ENCODE assay signal across 8 mouse cellular contexts in the genomic region with DNA sequence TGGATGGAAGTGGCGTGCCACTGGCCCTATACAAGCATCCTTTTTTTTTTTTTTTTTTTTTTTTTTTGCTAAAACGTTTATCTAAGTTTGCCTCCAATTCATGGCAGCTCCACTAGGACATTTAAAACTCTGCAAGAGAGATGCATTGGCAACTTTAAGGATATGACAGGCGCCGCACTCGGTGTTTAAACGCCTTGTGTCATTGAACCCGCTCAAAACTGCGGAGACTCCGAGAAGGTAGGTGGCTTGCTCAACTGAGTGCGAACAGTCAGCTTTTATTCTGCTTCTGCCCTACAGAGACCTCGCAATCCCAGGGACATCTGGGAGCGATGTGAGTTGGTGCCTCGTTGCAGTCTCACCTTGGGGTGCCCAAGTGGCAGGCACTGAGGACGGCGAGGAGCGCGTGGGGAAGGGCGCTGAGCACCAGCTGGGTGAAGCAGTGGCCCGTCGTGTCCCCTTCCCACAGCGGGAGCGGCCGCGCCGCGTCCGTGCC. TPM values are rescaled to one million over a fixed set of nuclear protein-coding genes. Genes with fewer than 3 reads are reported as not detected.
DNase-seq lines count a peak whose midpoint lies in the region; ATAC-seq and TF ChIP-seq lines count a peak whose summit lies in the region.

No protein-coding gene starts in this region.

- no peak for ATAC-seq in neural tube, embryonic 11.5 days (ENCODE audit: insufficient read depth, low FRiP score, low TSS enrichment)
- ATAC-seq in limb, embryonic 12.5 days (ENCODE audit: insufficient number of reproducible peaks, insufficient read depth, low FRiP score, low TSS enrichment, low read depth), result peak; percentile 21
- no peak for ATAC-seq in stomach, embryonic 16.5 days (ENCODE audit: insufficient read depth, low FRiP score)

- H3K4me2 ChIP-seq in neural tube, embryonic 11.5 days (ENCODE audit: low read depth), result peak overlapping the region; percentile 84
- peak overlapping the region; percentile 85 for H3K4me2 ChIP-seq in limb, embryonic 12.5 days
- H3K4me2 ChIP-seq in stomach, embryonic 16.5 days (ENCODE audit: low read depth, low read length), result peak overlapping the region; percentile 95

- H3K36me3 ChIP-seq in neural tube, embryonic 11.5 days (ENCODE audit: control insufficient read depth, insufficient read depth, low read length), result no peaks in the 10 kb centered on the region; the same call in 1 of the 2 replicates
- H3K36me3 ChIP-seq in limb, embryonic 12.5 days, result peaks cover 16% of the 10 kb centered on the region
- no peaks in the 10 kb centered on the region; the same call in 1 of the 2 replicates for H3K36me3 ChIP-seq in stomach, embryonic 16.5 days (ENCODE audit: control insufficient read depth, insufficient read depth, low read length)

- no peak for DNase-seq in cerebellum, adult 2 months
- DNase-seq in cerebellum, postnatal 25 days, result no peak
- DNase-seq in neural tube, embryonic 11.5 days (ENCODE audit: low spot score), result no peak
- no peak for DNase-seq in neural tube, embryonic 10.5 days (ENCODE audit: extremely low spot score, low spot score)
- no peak for DNase-seq in gastrocnemius, adult 8-10 months (ENCODE audit: low spot score in 2 of 2)
- DNase-seq in B cell, adult 2 months, result no peak

- no peak for TF ChIP-seq POLR2A in cerebellum, adult 2 months (IDR thresholded peaks at IDR 0.05; ENCODE audit: borderline replicate concordance, insufficient read depth, low read length)

- H3K9ac ChIP-seq in neural tube, embryonic 11.5 days (ENCODE audit: low read length), result peak overlapping the region; percentile 86
- H3K9ac ChIP-seq in limb, embryonic 12.5 days (replicated peaks), result peak overlapping the region; percentile 78
- peak overlapping the region; percentile 87 for H3K9ac ChIP-seq in stomach, embryonic 16.5 days (ENCODE audit: low read length)

- H3K27ac ChIP-seq in cerebellum, adult 2 months (ENCODE audit: insufficient read depth, low read length), result peak overlapping the region; percentile 74
- peak overlapping the region; percentile 81 for H3K27ac ChIP-seq in neural tube, embryonic 11.5 days (ENCODE audit: low read depth, low read length)
- peak overlapping the region; percentile 93 for H3K27ac ChIP-seq in limb, embryonic 12.5 days
- H3K27ac ChIP-seq in stomach, embryonic 16.5 days (ENCODE audit: low read length), result peak overlapping the region; percentile 96

- peak overlapping the region; percentile 72 for H3K4me3 ChIP-seq in cerebellum, adult 2 months (replicated peaks; ENCODE audit: insufficient read depth, low read depth, low read length)
- peak overlapping the region; percentile 67 for H3K4me3 ChIP-seq in neural tube, embryonic 11.5 days (ENCODE audit: low read depth, low read length)
- peak overlapping the region; percentile 71 for H3K4me3 ChIP-seq in limb, embryonic 12.5 days (replicated peaks)
- H3K4me3 ChIP-seq in stomach, embryonic 16.5 days (replicated peaks; ENCODE audit: low read length), result peak overlapping the region; percentile 83

- H3K9me3 ChIP-seq in neural tube, embryonic 11.5 days (ENCODE audit: control insufficient read depth, low read length), result no peaks in the 10 kb centered on the region
- no peaks in the 10 kb centered on the region for H3K9me3 ChIP-seq in limb, embryonic 12.5 days
- H3K9me3 ChIP-seq in stomach, embryonic 16.5 days (replicated peaks; ENCODE audit: control insufficient read depth, low read length), result no peaks in the 10 kb centered on the region

- no peak for TF ChIP-seq CTCF in cerebellum, adult 2 months (IDR thresholded peaks at IDR 0.05; ENCODE audit: borderline replicate concordance, insufficient read depth, low read depth, low read length)

- WGBS in cerebellum, adult 2 months, result 1% methylated on average over 27 of the region's 27 CpGs
- 5% methylated on average over 27 of the region's 27 CpGs for WGBS in neural tube, embryonic 11.5 days
- WGBS in limb, embryonic 12.5 days, result 6% methylated on average over 25 of the region's 27 CpGs
- WGBS in stomach, embryonic 16.5 days, result 2% methylated on average over 27 of the region's 27 CpGs

- H3K27me3 ChIP-seq in cerebellum, adult 2 months (ENCODE audit: control insufficient read depth, insufficient read depth, low read length), result no peaks in the 10 kb centered on the region
- no peaks in the 10 kb centered on the region for H3K27me3 ChIP-seq in neural tube, embryonic 11.5 days (ENCODE audit: control insufficient read depth, insufficient read depth, low read length)
- H3K27me3 ChIP-seq in limb, embryonic 12.5 days, result no peaks in the 10 kb centered on the region
- no peaks in the 10 kb centered on the region for H3K27me3 ChIP-seq in stomach, embryonic 16.5 days (ENCODE audit: control insufficient read depth, insufficient read depth, low read length)

- H3K4me1 ChIP-seq in cerebellum, adult 2 months (ENCODE audit: control insufficient read depth, insufficient read depth, low read length), result no peaks in the 10 kb centered on the region
- 0 out of 2 replicates have a peak, but pooled peaks cover 3% of the 10 kb centered on the region for H3K4me1 ChIP-seq in neural tube, embryonic 11.5 days (ENCODE audit: control insufficient read depth, insufficient read depth, low read length)
- H3K4me1 ChIP-seq in limb, embryonic 12.5 days (replicated peaks), result no peaks in the 10 kb centered on the region
- H3K4me1 ChIP-seq in stomach, embryonic 16.5 days (ENCODE audit: control insufficient read depth, insufficient read depth, low read length), result peaks cover 4% of the 10 kb centered on the region; the same call in 1 of the 2 replicates

RNA-seq across cellular contexts. Expression of a gene that starts 0.7 kb away (rescaled TPM):
- 17.2 and 18.6 TPM in 2 replicates for polyA plus RNA-seq in cerebellum, adult 2 months (2012; rRNA removed)
- 5.5 and 8.4 TPM in 2 replicates for polyA plus RNA-seq in neural tube, embryonic 11.5 days (2014; fragmentation: Nextera tagmentation; extraction: Ambion mirVana)
- polyA plus RNA-seq in limb, embryonic 12.5 days (2016; fragmentation: Nextera tagmentation; extraction: Ambion mirVana), result 7.7 and 8.2 TPM in 2 replicates
- 6.6 and 6.7 TPM in 2 replicates for polyA plus RNA-seq in stomach, embryonic 16.5 days (2015; fragmentation: Nextera tagmentation; extraction: Ambion mirVana)
- 1 to 10 TPM; 2.0 to 4.1 (median 2.4) TPM for total RNA-seq in gastrocnemius, adult 8-10 months (2022)

RNA-seq across cellular contexts. Expression of a gene that starts 30.2 kb away (rescaled TPM):
- 8.8 and 9.0 TPM in 2 replicates for polyA plus RNA-seq in cerebellum, adult 2 months (2012; rRNA removed)
- 1.1 and 1.3 TPM in 2 replicates for polyA plus RNA-seq in neural tube, embryonic 11.5 days (2014; fragmentation: Nextera tagmentation; extraction: Ambion mirVana)
- polyA plus RNA-seq in limb, embryonic 12.5 days (2016; fragmentation: Nextera tagmentation; extraction: Ambion mirVana), result 3.8 and 4.8 TPM in 2 replicates
- 6.7 and 8.8 TPM in 2 replicates for polyA plus RNA-seq in stomach, embryonic 16.5 days (2015; fragmentation: Nextera tagmentation; extraction: Ambion mirVana)
- total RNA-seq in gastrocnemius, adult 8-10 months (2022), result under 1 TPM in 1 of 4 experiments, not detected in 3; 0.19 TPM

RNA-seq across cellular contexts. Expression of a gene that starts 44.6 kb away (rescaled TPM):
- 64.8 and 65.9 TPM in 2 replicates for polyA plus RNA-seq in cerebellum, adult 2 months (2012; rRNA removed)
- polyA plus RNA-seq in neural tube, embryonic 11.5 days (2014; fragmentation: Nextera tagmentation; extraction: Ambion mirVana), result 47.6 and 48.8 TPM in 2 replicates
- 59.9 and 62.8 TPM in 2 replicates for polyA plus RNA-seq in limb, embryonic 12.5 days (2016; fragmentation: Nextera tagmentation; extraction: Ambion mirVana)
- polyA plus RNA-seq in stomach, embryonic 16.5 days (2015; fragmentation: Nextera tagmentation; extraction: Ambion mirVana), result 36.8 and 38.9 TPM in 2 replicates
- total RNA-seq in gastrocnemius, adult 8-10 months (2022), result 10 to 100 TPM; 35.8 to 40.7 (median 37.8) TPM

RNA-seq across cellular contexts. Expression of a gene that starts 56.1 kb away (rescaled TPM):
- 27.4 and 27.8 TPM in 2 replicates for polyA plus RNA-seq in cerebellum, adult 2 months (2012; rRNA removed)
- 15.0 and 15.8 TPM in 2 replicates for polyA plus RNA-seq in neural tube, embryonic 11.5 days (2014; fragmentation: Nextera tagmentation; extraction: Ambion mirVana)
- 16.5 and 17.7 TPM in 2 replicates for polyA plus RNA-seq in limb, embryonic 12.5 days (2016; fragmentation: Nextera tagmentation; extraction: Ambion mirVana)
- 4.9 and 5.4 TPM in 2 replicates for polyA plus RNA-seq in stomach, embryonic 16.5 days (2015; fragmentation: Nextera tagmentation; extraction: Ambion mirVana)
- total RNA-seq in gastrocnemius, adult 8-10 months (2022), result 10 to 100 TPM; 12.4 to 15.7 (median 13.4) TPM
